Comparison of ENCODE assay signal across 8 mouse cellular contexts in the genomic region with DNA sequence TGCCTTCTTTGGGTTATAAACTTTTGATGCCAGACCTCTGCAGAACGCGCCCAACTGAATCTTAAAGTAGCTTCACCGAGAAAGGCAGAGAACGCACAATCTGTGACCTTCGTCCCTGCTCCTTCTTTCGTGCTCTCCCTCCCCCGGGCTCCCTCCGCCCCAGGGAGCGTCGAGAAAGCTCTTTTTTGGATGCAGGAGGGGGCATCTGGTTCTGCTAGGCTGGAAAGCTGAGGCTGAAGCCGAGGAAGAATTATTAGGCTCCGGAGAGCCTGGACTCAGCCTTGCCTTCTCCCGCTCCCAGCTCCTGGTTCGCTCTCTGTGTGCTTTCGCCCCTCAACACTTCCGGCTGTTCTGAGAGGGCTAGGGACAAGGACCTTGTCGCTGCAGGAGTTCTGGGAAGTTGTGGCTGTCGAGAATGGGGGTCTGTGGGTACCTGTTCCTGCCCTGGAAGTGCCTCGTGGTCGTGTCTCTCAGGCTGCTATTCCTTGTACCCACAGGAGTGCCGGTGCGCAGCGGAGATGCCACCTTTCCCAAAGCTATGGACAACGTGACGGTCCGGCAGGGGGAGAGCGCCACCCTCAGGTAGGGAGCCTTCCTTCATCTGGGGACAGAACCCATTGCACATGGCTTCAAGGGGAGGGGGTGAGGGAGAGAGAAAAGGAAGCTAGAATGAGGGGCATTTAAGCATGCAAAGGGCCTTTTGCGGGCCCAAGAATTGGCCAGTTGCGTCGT.
DNase-seq lines count a peak whose midpoint lies in the region; ATAC-seq lines count a peak whose summit lies in the region.

No protein-coding gene starts in this region.

- H3K27me3 ChIP-seq in liver, embryonic 11.5 days (replicated peaks; ENCODE audit: control insufficient read depth, insufficient read depth, low read length) = peaks cover 30% of the 10 kb centered on the region
- H3K27me3 ChIP-seq in stomach, embryonic 16.5 days (ENCODE audit: control insufficient read depth, insufficient read depth, low read length) = peaks cover 17% of the 10 kb centered on the region; the same call in 1 of the 2 replicates

- no peak overlapping the region for H3K27ac ChIP-seq in liver, embryonic 11.5 days (ENCODE audit: low read depth, low read length)
- no peak overlapping the region for H3K27ac ChIP-seq in stomach, embryonic 16.5 days (ENCODE audit: low read length)

- no peak overlapping the region for H3K9ac ChIP-seq in liver, embryonic 11.5 days (ENCODE audit: low read depth, low read length)
- H3K9ac ChIP-seq in stomach, embryonic 16.5 days (ENCODE audit: low read length) = peak overlapping the region; percentile 67

- no peaks in the 10 kb centered on the region for H3K4me1 ChIP-seq in liver, embryonic 11.5 days (replicated peaks; ENCODE audit: control insufficient read depth, insufficient read depth, low read length)
- no peaks in the 10 kb centered on the region for H3K4me1 ChIP-seq in stomach, embryonic 16.5 days (ENCODE audit: control insufficient read depth, insufficient read depth, low read length)

- ATAC-seq in liver, embryonic 11.5 days (replicated peaks; ENCODE audit: low FRiP score) = no peak
- no peak for ATAC-seq in stomach, embryonic 16.5 days (ENCODE audit: insufficient read depth, low FRiP score)

- H3K4me2 ChIP-seq in liver, embryonic 11.5 days = peak overlapping the region; percentile 68
- H3K4me2 ChIP-seq in stomach, embryonic 16.5 days (ENCODE audit: low read depth, low read length) = peak overlapping the region; percentile 80

- no peaks in the 10 kb centered on the region for H3K36me3 ChIP-seq in liver, embryonic 11.5 days (ENCODE audit: control insufficient read depth, insufficient read depth, low read length)
- no peaks in the 10 kb centered on the region for H3K36me3 ChIP-seq in stomach, embryonic 16.5 days (ENCODE audit: control insufficient read depth, insufficient read depth, low read length)

- H3K4me3 ChIP-seq in liver, embryonic 11.5 days (ENCODE audit: low read depth, low read length) = peak overlapping the region; percentile 46
- peak overlapping the region; percentile 50 for H3K4me3 ChIP-seq in stomach, embryonic 16.5 days (replicated peaks; ENCODE audit: low read length)

- 2% methylated on average over 30 of the region's 30 CpGs for WGBS in liver, embryonic 11.5 days
- 3% methylated on average over 30 of the region's 30 CpGs for WGBS in stomach, embryonic 16.5 days

- DNase-seq in liver, embryonic 11.5 days (ENCODE audit: low spot score) = no peak
- no peak for DNase-seq in liver
- peak; percentile 56 to 80 for DNase-seq in cerebellum, postnatal 4 days (ENCODE audit: low spot score in 2 of 2)
- DNase-seq in gastrocnemius, postnatal 4 days (ENCODE audit: low spot score in 2 of 2) = peak; percentile 23 to 31
- DNase-seq in layer of hippocampus, adult 9-10 months (ENCODE audit: low spot score) = peak; percentile 42
- DNase-seq in lung, postnatal 4 days = peak; percentile 61 to 65
- no peak for DNase-seq in thymus, postnatal 25 days

- H3K9me3 ChIP-seq in liver, embryonic 11.5 days (ENCODE audit: control insufficient read depth, low read length) = no peaks in the 10 kb centered on the region
- H3K9me3 ChIP-seq in stomach, embryonic 16.5 days (replicated peaks; ENCODE audit: control insufficient read depth, low read length) = no peaks in the 10 kb centered on the region

Comparison
In these comparisons a context has a peak if more than half of its experiments do, and no peak if none do; other contexts are left out.
1. DNase-seq: peak in cerebellum, postnatal 4 days (2 of 2), gastrocnemius, postnatal 4 days (2 of 2), layer of hippocampus, adult 9-10 months (single experiment) and lung, postnatal 4 days (2 of 2); none in liver, embryonic 11.5 days (single experiment), liver (single experiment) and thymus, postnatal 25 days (single experiment).